Mouse (Mus musculus): Measurements from ENCODE around the gene Acly.

Acly gene

DNA sequence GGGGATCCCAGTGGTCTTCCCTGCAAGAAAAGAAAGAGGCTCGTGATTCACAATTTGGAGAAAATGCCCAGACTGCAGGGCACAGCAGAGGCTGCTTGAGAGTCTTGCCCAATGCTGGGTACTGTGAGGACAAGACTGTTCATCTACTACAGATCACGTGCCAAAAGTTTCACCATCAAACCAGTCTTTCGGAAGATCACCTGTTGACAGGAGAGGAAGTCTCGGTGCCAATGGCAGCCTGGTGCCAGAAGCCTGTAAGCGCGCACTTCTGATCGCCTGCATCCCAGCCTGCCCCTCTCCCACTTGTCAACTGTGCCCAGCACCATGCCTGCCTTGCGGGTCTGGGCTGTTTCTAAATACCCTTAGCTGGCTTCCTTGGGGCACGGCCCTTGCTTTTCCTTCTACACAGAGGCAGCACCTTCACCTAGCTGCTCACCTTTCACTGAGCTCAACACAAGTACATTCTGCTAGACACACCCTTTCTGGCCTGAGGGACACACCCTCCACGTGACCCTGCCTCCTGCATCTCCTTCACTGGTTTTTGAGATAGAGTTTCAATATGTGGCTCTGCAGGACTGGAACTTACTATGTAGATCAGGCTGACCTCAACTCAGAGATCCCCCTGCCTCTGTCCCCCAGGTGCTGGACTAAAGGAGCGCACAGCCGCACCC is 22.7 kb downstream of the Acly start:
- no peak for DNase-seq

GRCm38 (mm10) chr11:100501321-100501720 is 26.5 kb downstream of the Acly start:
- no peak for DNase-seq

DNA sequence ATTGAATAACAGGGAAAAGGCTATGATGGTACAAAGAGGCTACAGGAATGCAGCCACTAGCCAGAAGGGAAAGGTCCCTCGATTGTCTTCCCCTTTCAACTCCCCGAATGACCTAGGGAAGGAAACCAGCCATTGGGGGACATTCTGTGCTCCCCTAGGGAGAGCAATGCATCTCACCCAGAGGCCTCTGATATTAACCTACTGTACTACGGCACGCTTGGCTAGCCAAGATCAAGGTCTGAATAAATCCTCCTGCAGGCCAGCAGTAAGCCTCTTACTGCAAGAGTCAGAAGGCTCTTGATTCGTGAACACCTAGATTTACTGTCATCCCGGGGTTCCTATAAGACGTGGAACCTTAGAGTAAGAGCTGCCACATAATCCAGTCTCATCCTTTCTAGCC is 27.1 kb downstream of the Acly start:
- no peak for DNase-seq

DNA sequence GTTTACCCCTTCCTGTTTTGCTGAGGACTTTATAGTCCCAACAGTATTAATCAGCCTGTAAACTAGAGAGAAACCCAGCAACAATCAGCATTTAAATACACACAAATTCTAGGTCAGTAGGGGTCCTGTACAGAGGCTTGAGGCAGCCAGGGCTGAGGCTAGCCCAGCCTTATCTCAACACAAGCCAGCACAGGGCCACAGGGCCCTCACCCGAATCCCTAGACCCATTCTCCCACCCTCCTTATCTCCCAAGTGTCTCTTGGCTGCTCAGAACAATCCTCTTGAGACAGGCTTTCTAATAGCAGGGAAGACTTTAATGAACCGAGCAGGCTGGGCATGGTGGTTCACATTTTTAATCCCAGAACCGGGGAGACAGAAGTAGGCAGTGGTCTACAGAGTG is 27.6 kb downstream of the Acly start:
- DNase-seq = no peak

DNA sequence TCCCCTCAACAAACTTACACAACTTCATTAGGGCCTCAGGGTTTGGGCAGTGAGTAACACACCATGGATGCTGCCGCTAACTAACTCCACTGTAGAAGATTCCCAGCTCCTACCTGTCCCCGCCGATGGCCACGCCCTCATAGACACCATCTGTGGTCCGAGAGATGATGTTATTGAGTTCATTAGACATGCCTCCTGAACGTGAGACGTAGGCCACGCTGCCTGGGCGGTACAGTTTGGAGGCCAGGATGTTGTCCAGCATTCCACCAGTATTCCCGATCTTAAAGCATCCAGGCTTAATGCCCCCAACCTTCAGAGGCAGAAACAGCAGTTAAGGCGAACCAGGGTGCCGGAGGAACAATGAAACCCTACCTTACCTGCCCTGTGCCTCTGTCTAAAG is 34.0 kb downstream of the Acly start:
- no peak for DNase-seq

GRCm38 (mm10) chr11:100490951-100491350 is 36.8 kb downstream of the Acly start:
- DNase-seq = no peak

GRCm38 (mm10) chr11:100485801-100486538 is 41.8 kb downstream of the Acly start:
- DNase-seq = peak; percentile 36

DNA sequence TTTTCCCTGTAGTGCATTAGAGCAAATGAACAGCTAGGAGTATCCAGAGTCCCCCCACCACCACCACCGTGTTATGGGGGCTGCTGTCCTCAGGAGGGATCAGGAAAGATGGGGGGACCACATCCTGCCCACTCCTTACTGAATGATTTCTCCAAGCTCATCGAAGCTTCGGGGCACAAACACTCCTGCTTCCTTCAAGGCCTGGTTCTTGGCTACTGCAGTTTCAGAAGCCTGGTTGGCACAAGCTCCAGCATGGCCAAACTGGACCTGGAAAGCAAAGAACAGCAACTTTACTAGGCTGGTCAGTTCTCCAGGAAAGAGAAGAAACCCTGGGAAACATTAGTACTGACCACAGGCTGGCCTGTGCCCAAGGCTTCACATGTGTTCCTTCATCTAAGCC is 43.3 kb downstream of the Acly start:
- DNase-seq = no peak

DNA sequence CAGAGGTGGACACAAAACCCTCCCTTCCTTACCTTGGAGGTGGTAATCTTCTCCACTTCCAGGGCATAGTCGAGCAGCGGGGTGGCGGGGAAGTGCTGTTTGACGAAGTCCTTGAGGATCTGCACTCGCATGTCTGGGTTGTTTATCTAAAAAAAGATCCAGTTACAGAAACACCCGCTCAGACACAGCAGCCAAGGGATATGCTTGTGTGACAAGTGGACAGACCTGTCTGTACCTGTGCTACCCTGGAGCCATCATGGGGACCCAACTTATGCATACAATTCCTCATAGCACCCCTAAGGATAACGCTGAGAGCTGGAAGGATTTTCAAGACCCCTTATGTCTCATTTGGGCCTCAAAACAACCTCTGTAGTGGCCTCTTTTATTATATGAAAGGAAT is 48.6 kb downstream of the Acly start:
- no peak for DNase-seq

GRCm38 (mm10) chr11:100476281-100476680 is 51.5 kb downstream of the Acly start:
- DNase-seq = no peak

- no peak for DNase-seq
Measured at GRCm38 (mm10) chr11:100472935-100473295, 54.9 kb downstream of the Acly start.

GRCm38 (mm10) chr11:100472197-100472934 is 55.4 kb downstream of the Acly start, which contains the start of gene Klhl11:
Klhl11 (minus strand) TSS chr11:100472741.
- peak; percentile 86 for DNase-seq

DNA sequence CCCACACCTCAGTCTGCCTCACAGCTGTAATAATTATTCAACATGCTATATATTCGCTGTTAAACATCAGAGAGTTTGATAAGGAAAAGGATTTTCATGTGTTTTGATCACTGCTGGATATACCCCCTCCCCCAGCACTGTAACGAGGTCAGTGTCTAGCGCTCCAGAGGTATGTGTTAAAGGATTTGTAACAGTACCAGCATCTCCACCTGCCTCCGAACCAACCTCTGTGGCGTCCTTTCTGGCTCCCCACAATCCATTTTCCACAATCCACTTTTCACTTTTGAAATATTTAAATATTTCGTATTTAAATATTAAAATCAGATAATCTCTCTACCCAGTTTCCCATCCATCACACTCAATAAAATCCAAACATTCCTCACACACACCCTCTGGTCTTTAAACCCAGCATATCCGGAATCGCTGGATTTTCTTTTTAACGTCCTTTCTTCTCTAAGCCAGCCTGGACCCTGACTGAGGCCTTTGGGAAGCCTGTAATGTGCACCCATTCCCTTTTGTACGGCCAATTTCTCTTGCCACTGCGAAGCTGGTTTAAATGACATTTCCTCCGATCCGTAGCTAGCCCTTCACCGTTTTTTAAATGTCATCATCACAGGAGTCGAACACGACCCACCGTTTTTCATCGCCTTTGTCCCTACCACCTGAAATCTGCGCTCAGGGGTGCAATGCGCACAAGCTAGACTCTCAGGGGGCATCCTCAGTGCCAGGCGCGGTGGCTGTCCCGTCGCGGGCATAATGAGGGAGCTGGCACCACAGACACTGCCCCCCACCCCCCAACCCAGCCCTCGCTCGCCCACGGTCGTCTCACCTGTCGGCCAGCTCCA is 56.2 kb downstream of the Acly start:
- DNase-seq = no peak

- no peak for DNase-seq
Measured at GRCm38 (mm10) chr11:100465833-100466232, 62.0 kb downstream of the Acly start.

- no peak for DNase-seq
Measured at GRCm38 (mm10) chr11:100465229-100465792, 62.5 kb downstream of the Acly start.

GRCm38 (mm10) chr11:100462699-100463098 is 65.1 kb downstream of the Acly start:
- DNase-seq = no peak

- DNase-seq = no peak
Measured at GRCm38 (mm10) chr11:100457711-100458110, 70.1 kb downstream of the Acly start.

GRCm38 (mm10) chr11:100457247-100457646 is 70.6 kb downstream of the Acly start:
- no peak for DNase-seq

- peak; percentile 42 for DNase-seq
Measured at GRCm38 (mm10) chr11:100442625-100443024, 85.2 kb downstream of the Acly start.

DNA sequence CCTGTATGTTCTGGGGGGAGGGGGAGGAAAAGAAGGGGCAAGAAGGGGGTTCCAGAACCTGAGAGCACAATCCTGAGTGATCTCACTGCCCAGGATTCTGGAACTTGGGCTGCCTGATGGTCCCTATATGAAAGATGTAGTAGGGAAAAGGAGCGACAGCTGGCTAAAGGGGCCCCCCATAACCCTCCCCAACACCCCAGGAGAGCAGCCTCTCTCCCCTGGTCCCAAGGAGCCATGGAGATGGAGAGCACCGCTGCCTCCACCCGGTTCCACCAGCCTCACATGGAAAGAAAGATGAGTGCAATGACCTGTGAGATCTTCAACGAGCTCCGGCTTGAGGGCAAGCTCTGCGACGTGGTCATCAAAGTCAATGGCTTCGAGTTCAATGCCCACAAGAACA is 86.0 kb downstream of the Acly start, which contains the start of the genes Nt5c3b and Klhl10:
TSS of gene Nt5c3b (minus strand) at position 12 of the 400 bp plus-strand sequence.
TSS of gene Klhl10 (plus strand) at position 121 of the 400 bp plus-strand sequence.
- no peak for DNase-seq

DNA sequence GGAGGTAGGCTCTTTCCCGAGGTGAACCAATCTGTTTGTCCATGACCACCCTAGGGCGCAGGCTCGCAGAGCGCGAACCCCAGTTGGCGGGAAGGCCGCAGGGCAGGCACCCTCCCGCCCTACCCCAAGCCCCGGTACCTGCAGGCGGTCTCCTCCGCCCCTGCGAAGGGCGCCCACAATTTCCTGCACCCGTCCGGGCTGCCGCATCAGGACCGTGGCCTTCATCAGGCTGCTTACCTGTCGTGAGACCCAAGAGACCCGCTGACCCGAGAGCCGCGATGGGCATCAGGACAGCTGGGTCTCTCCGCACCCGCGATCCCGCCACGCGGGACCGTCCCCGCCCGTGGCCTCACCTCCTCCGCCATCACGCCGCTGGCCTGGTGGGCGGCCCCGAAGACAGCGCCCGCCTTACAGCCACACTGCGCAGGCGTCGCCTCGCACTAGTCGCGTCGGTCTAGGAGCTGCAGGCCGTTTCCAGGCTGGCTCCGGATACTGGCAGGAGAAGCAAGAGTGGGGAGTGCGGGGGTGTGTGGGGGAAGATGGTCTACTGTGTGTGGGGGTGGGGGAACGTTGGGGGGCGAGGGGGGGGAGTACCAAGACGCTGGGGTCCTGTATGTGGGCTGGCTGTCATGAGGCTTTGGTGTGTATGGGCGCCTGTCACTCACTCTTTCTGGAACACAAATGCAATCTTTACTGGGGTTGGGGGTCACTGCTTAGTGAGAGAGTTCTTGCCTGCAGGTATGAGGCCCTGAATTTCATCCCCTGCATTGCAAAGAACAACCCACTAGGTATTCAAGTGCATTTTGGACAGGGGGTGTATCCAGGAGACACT is 86.9 kb downstream of the Acly start:
- DNase-seq = peak; percentile 75
